In genomic region chr11:75561410-75561791, GRCm38 (mm10) we compare ENCODE assay signal across 21 mouse cellular contexts. TPM values are rescaled to one million over a fixed set of nuclear protein-coding genes. Genes with fewer than 3 reads are reported as not detected.
A peak's percentile ranks its signal among the peaks of the same experiment; 100 is the strongest.
DNase-seq lines count a peak whose midpoint lies in the region; ATAC-seq and TF ChIP-seq lines count a peak whose summit lies in the region.
"Had no signal": no experiment of that assay in that cellular context is flagged by ENCODE, and none has a peak within 500 bp of the region (broad histone marks: within the 10 kb centered on the region; RNA-seq: fewer than 3 reads in every experiment).

No protein-coding gene starts in this region.

- no peak for DNase-seq in gastrocnemius, adult 2 months
- no peak for DNase-seq in gastrocnemius, adult 18-20 months (ENCODE audit: low spot score)
- DNase-seq in liver, postnatal 0 days = no peak
- DNase-seq in liver, embryonic 11.5 days (ENCODE audit: low spot score) = no peak
- peak; percentile 11 to 14 for DNase-seq in B cell, adult 2 months
- DNase-seq in embryonic facial prominence, embryonic 10.5 days (ENCODE audit: low spot score) = no peak
- DNase-seq: adrenal gland, postnatal 25 days; forebrain, postnatal 0 days; gastrocnemius, postnatal 36 days; heart, postnatal 14 days; kidney, adult 18-20 months; lung, adult 2 months; right cerebral cortex, postnatal 14 days had no signal

- H3K9me3 ChIP-seq in liver, postnatal 0 days (ENCODE audit: low read length) = no peaks in the 10 kb centered on the region
- no peaks in the 10 kb centered on the region for H3K9me3 ChIP-seq in liver, embryonic 11.5 days (ENCODE audit: control insufficient read depth, low read length)
- H3K9me3 ChIP-seq in intestine, postnatal 0 days (ENCODE audit: control insufficient read depth) = no peaks in the 10 kb centered on the region
- 0 out of 2 replicates have a peak, but pooled peaks cover 5% of the 10 kb centered on the region for H3K9me3 ChIP-seq in embryonic facial prominence, embryonic 10.5 days
- H3K9me3 ChIP-seq: midbrain, embryonic 13.5 days; neural tube, embryonic 12.5 days had no signal

- H3K4me1 ChIP-seq in liver, postnatal 0 days (ENCODE audit: insufficient read depth) = peaks cover 9% of the 10 kb centered on the region
- peaks cover 15% of the 10 kb centered on the region for H3K4me1 ChIP-seq in liver, embryonic 11.5 days (replicated peaks; ENCODE audit: control insufficient read depth, insufficient read depth, low read length)
- peaks cover 14% of the 10 kb centered on the region; the same call in 1 of the 2 replicates for H3K4me1 ChIP-seq in intestine, postnatal 0 days (replicated peaks; ENCODE audit: control insufficient read depth, insufficient read depth, low read length)
- H3K4me1 ChIP-seq in embryonic facial prominence, embryonic 10.5 days = peaks cover 29% of the 10 kb centered on the region
- H3K4me1 ChIP-seq: midbrain, embryonic 13.5 days; neural tube, embryonic 12.5 days had no signal

- H3K4me3 ChIP-seq in gastrocnemius, adult 2 months = no peak overlapping the region
- no peak overlapping the region for H3K4me3 ChIP-seq in liver, postnatal 0 days (ENCODE audit: low read depth, low read length)
- H3K4me3 ChIP-seq in liver, embryonic 11.5 days (ENCODE audit: low read depth, low read length) = no peak overlapping the region
- H3K4me3 ChIP-seq in intestine, postnatal 0 days (ENCODE audit: low read depth, low read length) = no peak overlapping the region
- no peak overlapping the region for H3K4me3 ChIP-seq in embryonic facial prominence, embryonic 10.5 days
- H3K4me3 ChIP-seq: limb, embryonic 12.5 days; liver, embryonic 12.5 days; megakaryocyte, embryonic 14.5 days; midbrain, embryonic 13.5 days; neural tube, embryonic 12.5 days had no signal

- H3K27ac ChIP-seq in gastrocnemius, adult 2 months = peak overlapping the region; percentile 66
- peak overlapping the region; percentile 55 for H3K27ac ChIP-seq in liver, postnatal 0 days (ENCODE audit: low read depth)
- H3K27ac ChIP-seq in liver, embryonic 11.5 days (ENCODE audit: low read depth, low read length) = no peak overlapping the region
- peak overlapping the region; percentile 90 for H3K27ac ChIP-seq in intestine, postnatal 0 days (ENCODE audit: low read depth, low read length)
- H3K27ac ChIP-seq in embryonic facial prominence, embryonic 10.5 days (replicated peaks) = no peak overlapping the region
- H3K27ac ChIP-seq: hindbrain, postnatal 0 days; limb, embryonic 12.5 days; liver, embryonic 12.5 days; midbrain, embryonic 13.5 days; neural tube, embryonic 12.5 days had no signal

- no peak for TF ChIP-seq EP300 in liver, postnatal 0 days (IDR thresholded peaks at IDR 0.05; ENCODE audit: low read depth)

- no peak for ATAC-seq in liver, postnatal 0 days
- ATAC-seq in liver, embryonic 11.5 days (replicated peaks; ENCODE audit: low FRiP score) = no peak
- peak; percentile 19; the same call in 1 of the 2 replicates for ATAC-seq in intestine, postnatal 0 days
- ATAC-seq: forebrain, postnatal 0 days; hindbrain, postnatal 0 days; liver, embryonic 12.5 days; midbrain, embryonic 13.5 days had no signal

- intact Hi-C loops in gastrocnemius, adult 2 months (cut with DNase I) = no loop called here

- 75% methylated on average over 5 of the region's 5 CpGs for WGBS in liver, postnatal 0 days (ENCODE audit: insufficient replicate concordance)
- WGBS in liver, embryonic 11.5 days = 82% methylated on average over 5 of the region's 5 CpGs
- 52% methylated on average over 5 of the region's 5 CpGs for WGBS in intestine, postnatal 0 days
- WGBS in embryonic facial prominence, embryonic 10.5 days = 86% methylated on average over 5 of the region's 5 CpGs

- H3K9ac ChIP-seq in liver, postnatal 0 days (replicated peaks) = no peak overlapping the region
- H3K9ac ChIP-seq in liver, embryonic 11.5 days (ENCODE audit: low read depth, low read length) = no peak overlapping the region
- H3K9ac ChIP-seq in intestine, postnatal 0 days (ENCODE audit: low read depth, low read length) = no peak overlapping the region
- H3K9ac ChIP-seq: forebrain, postnatal 0 days; limb, embryonic 12.5 days; liver, embryonic 12.5 days; midbrain, embryonic 13.5 days; neural tube, embryonic 12.5 days had no signal

- no peak for TF ChIP-seq CTCF in gastrocnemius, adult 2 months (IDR thresholded peaks at IDR 0.05)
- no peak for TF ChIP-seq CTCF in liver, postnatal 0 days (IDR thresholded peaks at IDR 0.05; ENCODE audit: low read depth)
- no peak for TF ChIP-seq CTCF in intestine, postnatal 0 days (IDR thresholded peaks at IDR 0.05; ENCODE audit: low read depth)

- H3K27me3 ChIP-seq in liver, postnatal 0 days (ENCODE audit: insufficient read depth, low read length) = no peaks in the 10 kb centered on the region
- no peaks in the 10 kb centered on the region for H3K27me3 ChIP-seq in liver, embryonic 11.5 days (replicated peaks; ENCODE audit: control insufficient read depth, insufficient read depth, low read length)
- H3K27me3 ChIP-seq in intestine, postnatal 0 days (replicated peaks; ENCODE audit: control insufficient read depth, insufficient read depth, low read length) = no peaks in the 10 kb centered on the region
- H3K27me3 ChIP-seq in embryonic facial prominence, embryonic 10.5 days (replicated peaks; ENCODE audit: low read depth, poor library complexity, severe bottlenecking) = no peaks in the 10 kb centered on the region
- H3K27me3 ChIP-seq: limb, embryonic 12.5 days; liver, embryonic 12.5 days; megakaryocyte, embryonic 14.5 days; midbrain, embryonic 13.5 days; neural tube, embryonic 12.5 days had no signal

- H3K4me2 ChIP-seq in liver, postnatal 0 days (ENCODE audit: low read depth, low read length) = no peak overlapping the region
- no peak overlapping the region for H3K4me2 ChIP-seq in liver, embryonic 11.5 days
- H3K4me2 ChIP-seq in intestine, postnatal 0 days (replicated peaks; ENCODE audit: low read depth) = no peak overlapping the region
- H3K4me2 ChIP-seq: limb, embryonic 12.5 days; liver, embryonic 12.5 days; midbrain, embryonic 13.5 days; neural tube, embryonic 12.5 days had no signal

- 0 out of 2 replicates have a peak, but pooled peaks cover 9% of the 10 kb centered on the region for H3K36me3 ChIP-seq in liver, postnatal 0 days (replicated peaks; ENCODE audit: insufficient read depth, low read length)
- no peaks in the 10 kb centered on the region for H3K36me3 ChIP-seq in liver, embryonic 11.5 days (ENCODE audit: control insufficient read depth, insufficient read depth, low read length)
- H3K36me3 ChIP-seq in intestine, postnatal 0 days (ENCODE audit: control insufficient read depth, insufficient read depth) = peaks cover 20% of the 10 kb centered on the region; the same call in 1 of the 2 replicates
- peaks cover 16% of the 10 kb centered on the region for H3K36me3 ChIP-seq in embryonic facial prominence, embryonic 10.5 days (replicated peaks)
- H3K36me3 ChIP-seq: limb, embryonic 12.5 days had no signal

RNA-seq across cellular contexts. Expression of gene Pitpna, which starts 26.5 kb away (rescaled TPM):
- total RNA-seq in gastrocnemius, adult 2 months (2021) = 100 to 1,000 TPM; 151 to 206 TPM
- 100 to 1,000 TPM; 168 to 172 TPM for total RNA-seq in gastrocnemius, adult 18-20 months (2021)
- polyA plus RNA-seq in liver, postnatal 0 days (2015; fragmentation: Nextera tagmentation; extraction: Ambion mirVana) = 30.1 and 36.7 TPM in 2 replicates
- 63.2 and 65.1 TPM in 2 replicates for polyA plus RNA-seq in liver, embryonic 11.5 days (2014; fragmentation: Nextera tagmentation; extraction: Ambion mirVana)
- polyA plus RNA-seq in intestine, postnatal 0 days (2015; fragmentation: Nextera tagmentation; extraction: Ambion mirVana) = 160 and 161 TPM in 2 replicates
- polyA plus RNA-seq in embryonic facial prominence, embryonic 10.5 days (2016; fragmentation: Nextera tagmentation; extraction: Ambion mirVana) = 61.5 TPM in 2 replicates

RNA-seq across cellular contexts. Expression of gene Slc43a2, which starts 29.9 kb away (rescaled TPM):
- 10 to 100 TPM; 19.0 to 41.6 TPM for total RNA-seq in gastrocnemius, adult 2 months (2021)
- 10 to 100 TPM; 24.0 to 32.2 TPM for total RNA-seq in gastrocnemius, adult 18-20 months (2021)
- 5.9 and 7.2 TPM in 2 replicates for polyA plus RNA-seq in liver, postnatal 0 days (2015; fragmentation: Nextera tagmentation; extraction: Ambion mirVana)
- polyA plus RNA-seq in liver, embryonic 11.5 days (2014; fragmentation: Nextera tagmentation; extraction: Ambion mirVana) = 5.5 and 7.8 TPM in 2 replicates
- 46.4 and 59.5 TPM in 2 replicates for polyA plus RNA-seq in intestine, postnatal 0 days (2015; fragmentation: Nextera tagmentation; extraction: Ambion mirVana)
- 5.1 and 5.6 TPM in 2 replicates for polyA plus RNA-seq in embryonic facial prominence, embryonic 10.5 days (2016; fragmentation: Nextera tagmentation; extraction: Ambion mirVana)

RNA-seq across cellular contexts. Expression of gene Scarf1, which starts 48.1 kb away (rescaled TPM):
- total RNA-seq in gastrocnemius, adult 2 months (2021) = 1 to 10 TPM; 2.4 to 5.7 TPM
- total RNA-seq in gastrocnemius, adult 18-20 months (2021) = 1 to 10 TPM; 2.4 to 3.3 TPM
- polyA plus RNA-seq in liver, postnatal 0 days (2015; fragmentation: Nextera tagmentation; extraction: Ambion mirVana) = 3.1 TPM in 2 replicates
- polyA plus RNA-seq in liver, embryonic 11.5 days (2014; fragmentation: Nextera tagmentation; extraction: Ambion mirVana) = 7.0 and 7.8 TPM in 2 replicates
- polyA plus RNA-seq in intestine, postnatal 0 days (2015; fragmentation: Nextera tagmentation; extraction: Ambion mirVana) = 2.8 and 3.2 TPM in 2 replicates
- polyA plus RNA-seq in embryonic facial prominence, embryonic 10.5 days (2016; fragmentation: Nextera tagmentation; extraction: Ambion mirVana) = 4.8 and 5.1 TPM in 2 replicates
- total RNA-seq: monocyte, adult 5-6 weeks had no signal

RNA-seq across cellular contexts. Expression of gene Rilp, which starts 51.5 kb away (rescaled TPM):
- total RNA-seq in gastrocnemius, adult 2 months (2021) = 10 to 100 TPM; 33.4 to 41.9 TPM
- total RNA-seq in gastrocnemius, adult 18-20 months (2021) = 10 to 100 TPM; 31.5 to 32.4 TPM
- 13.2 and 13.4 TPM in 2 replicates for polyA plus RNA-seq in liver, postnatal 0 days (2015; fragmentation: Nextera tagmentation; extraction: Ambion mirVana)
- polyA plus RNA-seq in liver, embryonic 11.5 days (2014; fragmentation: Nextera tagmentation; extraction: Ambion mirVana) = 1.2 and 1.5 TPM in 2 replicates
- polyA plus RNA-seq in intestine, postnatal 0 days (2015; fragmentation: Nextera tagmentation; extraction: Ambion mirVana) = 6.8 and 6.9 TPM in 2 replicates
- polyA plus RNA-seq in embryonic facial prominence, embryonic 10.5 days (2016; fragmentation: Nextera tagmentation; extraction: Ambion mirVana) = 0.17 and 0.23 TPM in 2 replicates

Comparison
In these comparisons a context has a peak if more than half of its experiments do, and no peak if none do; other contexts are left out.
1. H3K27ac ChIP-seq: peak in gastrocnemius, adult 2 months (single experiment), liver, postnatal 0 days (single experiment) and intestine, postnatal 0 days (single experiment); none in liver, embryonic 11.5 days (single experiment) and embryonic facial prominence, embryonic 10.5 days (single experiment).
2. DNase-seq: peak in B cell, adult 2 months (2 of 2); none in gastrocnemius, adult 2 months (single experiment), gastrocnemius, adult 18-20 months (single experiment), liver, postnatal 0 days (single experiment), liver, embryonic 11.5 days (single experiment) and embryonic facial prominence, embryonic 10.5 days (single experiment).